Mouse (Mus musculus) midbrain, embryonic 16.5 days (tissue): ENCODE data around the gene Kcnk4. TPM values are rescaled to one million over a fixed set of nuclear protein-coding genes. Genes with fewer than 3 reads are reported as not detected.

ENCODE experiments used
- ATAC-seq: fragments of 200-750 bp; cut with Nextera tagmentation; 2 replicates; pipeline ENCODE4 v1.8.0; 2017; ENCODE audit warnings: moderate TSS enrichment
- H3K27ac ChIP-seq: fragments of 300-500 bp; sonication (generic); 2 replicates; pipeline ENCODE4 v1.5.1; 2014; ENCODE audit warnings: mild to moderate bottlenecking, low read length, mixed read lengths
- H3K27me3 ChIP-seq: fragments of 300-500 bp; sonication (generic); 2 replicates; pipeline ENCODE4 v1.6.1; 2014; ENCODE audit warnings: low read depth, low read length, mixed read lengths; ENCODE audit not compliant: control insufficient read depth, insufficient read depth
- H3K36me3 ChIP-seq: fragments of 300-500 bp; sonication (generic); 2 replicates; pipeline ENCODE4 v1.6.1; 2014; ENCODE audit warnings: mild to moderate bottlenecking, low read length, moderate library complexity, mixed read lengths; ENCODE audit not compliant: control insufficient read depth, insufficient read depth
- H3K4me1 ChIP-seq: fragments of 300-500 bp; sonication (generic); 2 replicates; pipeline ENCODE4 v1.6.1; 2014; ENCODE audit warnings: mild to moderate bottlenecking, low read length, mixed read lengths; ENCODE audit not compliant: control insufficient read depth, insufficient read depth
- H3K4me2 ChIP-seq: fragments of 300-500 bp; sonication (generic); 2 replicates; pipeline ENCODE4 v1.6.1; 2014; ENCODE audit warnings: mild to moderate bottlenecking, low read length, mixed read lengths
- H3K4me3 ChIP-seq: fragments of 300-500 bp; sonication (generic); 2 replicates; pipeline ENCODE4 v1.5.1; 2014; ENCODE audit warnings: low read depth, mild to moderate bottlenecking, low read length, moderate library complexity, mixed read lengths
- H3K9ac ChIP-seq: fragments of 300-500 bp; sonication (generic); 2 replicates; pipeline ENCODE4 v1.6.1; 2014; ENCODE audit warnings: low read depth, low read length, mixed read lengths
- H3K9me3 ChIP-seq: fragments of 300-500 bp; sonication (generic); replicated peaks from 2 replicates; pipeline ENCODE4 v1.6.1; 2014; ENCODE audit warnings: mild to moderate bottlenecking, low read length, mixed read lengths; ENCODE audit not compliant: control insufficient read depth, poor library complexity, severe bottlenecking
- WGBS: fragments of 180-500 bp; shearing (Covaris S2); extraction: QIAGEN DNeasy Blood & Tissue Kit; methylation state at CpG from one replicate; pipeline ENCODE4 v1.1.7; 2014; 5-methylcytosine and 5-hydroxymethylcytosine counted together
- polyA plus RNA-seq: library from polyadenylated mRNA; unstranded; fragments of >200 nt; fragmentation: Nextera tagmentation; extraction: Ambion mirVana; gene quantifications from 2 replicates; pipeline ENCODE4 v1.2.1, GENCODE M21; 2015

Kcnk4 gene
- polyA plus RNA-seq: 7.7 and 11.7 TPM in 2 replicates

GRCm38 (mm10) chr19:6934195-6934977 is at the start of gene Kcnk4:
Kcnk4 (minus strand) TSS chr19:6934515.
- Histone ChIP-seq H3K36me3 (no peaks in the 10 kb centered on the region), H3K4me2 (peak within 1 kb of the TSS; percentile 83), H3K27ac (no peak within 1 kb of the TSS), H3K9ac (peak within 1 kb of the TSS; percentile 79), H3K4me3 (peak within 1 kb of the TSS; percentile 48), H3K4me1 (peaks cover 20% of the 10 kb centered on the region), H3K9me3 (no peaks in the 10 kb centered on the region), H3K27me3 (peaks cover 49% of the 10 kb centered on the region)
- ATAC-seq: peak; percentile 13
- 7% methylated on average over 23 of the region's 23 CpGs for WGBS

- peaks cover 28% of the 10 kb centered on the region for H3K4me1 ChIP-seq
- H3K36me3 ChIP-seq: peaks cover 5% of the 10 kb centered on the region
- no peaks in the 10 kb centered on the region for H3K27me3 ChIP-seq
- H3K4me3 ChIP-seq: no peak overlapping the region
- H3K4me2 ChIP-seq: no peak overlapping the region
- no peaks in the 10 kb centered on the region for H3K9me3 ChIP-seq
- no peak for ATAC-seq
- no peak overlapping the region for H3K9ac ChIP-seq
- no peak overlapping the region for H3K27ac ChIP-seq
- WGBS: 62% methylated on average over 5 of the region's 5 CpGs
Measured at GRCm38 (mm10) chr19:6983621-6984020, 49.3 kb upstream of the Kcnk4 start.

- no peaks in the 10 kb centered on the region for H3K27me3 ChIP-seq
- no peak overlapping the region for H3K4me2 ChIP-seq
- no peak overlapping the region for H3K27ac ChIP-seq
- H3K36me3 ChIP-seq: peaks cover 11% of the 10 kb centered on the region
- ATAC-seq: no peak
- H3K9ac ChIP-seq: no peak overlapping the region
- H3K9me3 ChIP-seq: no peaks in the 10 kb centered on the region
- peaks cover 35% of the 10 kb centered on the region for H3K4me1 ChIP-seq
- 92% methylated on average over 4 of the region's 4 CpGs for WGBS
- H3K4me3 ChIP-seq: no peak overlapping the region
Measured at GRCm38 (mm10) chr19:6981465-6981864, 47.1 kb upstream of the Kcnk4 start.

GRCm38 (mm10) chr19:6980381-6981093 is 46.2 kb upstream of the Kcnk4 start, which contains the start of gene Fkbp2:
Fkbp2 (minus strand) TSS chr19:6980501.
- H3K27me3 ChIP-seq: no peaks in the 10 kb centered on the region
- WGBS: 2% methylated on average over 38 of the region's 38 CpGs
- peaks cover 11% of the 10 kb centered on the region for H3K36me3 ChIP-seq
- peak within 1 kb of the TSS; percentile 97 for H3K27ac ChIP-seq
- H3K4me2 ChIP-seq: peak within 1 kb of the TSS; percentile 90
- peaks cover 36% of the 10 kb centered on the region for H3K4me1 ChIP-seq
- H3K4me3 ChIP-seq: peak within 1 kb of the TSS; percentile 75
- peak; percentile 89 for ATAC-seq
- no peaks in the 10 kb centered on the region for H3K9me3 ChIP-seq
- H3K9ac ChIP-seq: peak within 1 kb of the TSS; percentile 84

- Histone ChIP-seq H3K9me3 (no peaks in the 10 kb centered on the region), H3K27me3 (no peaks in the 10 kb centered on the region), H3K4me2 (peak overlapping the region; percentile 90), H3K4me1 (peaks cover 36% of the 10 kb centered on the region), H3K36me3 (peaks cover 8% of the 10 kb centered on the region), H3K27ac (peak overlapping the region; percentile 97), H3K9ac (peak overlapping the region; percentile 84), H3K4me3 (peak overlapping the region; percentile 75)
- under 1% methylated on average over 58 of the region's 59 CpGs for WGBS
- ATAC-seq: peak; percentile 88
Measured at GRCm38 (mm10) chr19:6979486-6980380, 45.4 kb upstream of the Kcnk4 start.

- Histone ChIP-seq H3K9me3 (no peaks in the 10 kb centered on the region), H3K27me3 (no peaks in the 10 kb centered on the region), H3K4me3 (peak overlapping the region; percentile 75), H3K36me3 (peaks cover 8% of the 10 kb centered on the region), H3K27ac (peak overlapping the region; percentile 97), H3K4me1 (peaks cover 37% of the 10 kb centered on the region), H3K9ac (peak overlapping the region; percentile 84), H3K4me2 (peak overlapping the region; percentile 90)
- ATAC-seq: no peak
- WGBS: 9% methylated on average over 11 of the region's 11 CpGs
Measured at GRCm38 (mm10) chr19:6979001-6979479, 44.7 kb upstream of the Kcnk4 start.

- H3K4me1 ChIP-seq: peaks cover 41% of the 10 kb centered on the region
- ATAC-seq: no peak
- H3K36me3 ChIP-seq: peaks cover 8% of the 10 kb centered on the region
- 41% methylated on average over 3 of the region's 3 CpGs for WGBS
- peak overlapping the region; percentile 75 for H3K4me3 ChIP-seq
- no peaks in the 10 kb centered on the region for H3K27me3 ChIP-seq
- H3K4me2 ChIP-seq: peak overlapping the region; percentile 90
- peak overlapping the region; percentile 84 for H3K9ac ChIP-seq
- peak overlapping the region; percentile 97 for H3K27ac ChIP-seq
- no peaks in the 10 kb centered on the region for H3K9me3 ChIP-seq
Measured at GRCm38 (mm10) chr19:6978639-6978974, 44.3 kb upstream of the Kcnk4 start.

- ATAC-seq: no peak
- Histone ChIP-seq H3K4me3 (peak overlapping the region; percentile 75; the same call in 1 of the 2 replicates), H3K9ac (peak overlapping the region; percentile 84; the same call in 1 of the 2 replicates), H3K4me2 (peak overlapping the region; percentile 90), H3K27ac (peak overlapping the region; percentile 55), H3K4me1 (peaks cover 41% of the 10 kb centered on the region), H3K36me3 (peaks cover 8% of the 10 kb centered on the region), H3K27me3 (no peaks in the 10 kb centered on the region), H3K9me3 (no peaks in the 10 kb centered on the region)
- WGBS: 82% methylated on average over 13 of the region's 13 CpGs
Measured at GRCm38 (mm10) chr19:6977759-6978638, 43.7 kb upstream of the Kcnk4 start.
